ENCODE assay signal across 8 mouse cellular contexts in genomic region chr13:94306277-94306967, GRCm38 (mm10). TPM values are rescaled to one million over a fixed set of nuclear protein-coding genes. Genes with fewer than 3 reads are reported as not detected.
DNase-seq lines count a peak whose midpoint lies in the region; ATAC-seq lines count a peak whose summit lies in the region.

No protein-coding gene starts in this region.

- H3K9me3 ChIP-seq in hindbrain, embryonic 16.5 days (ENCODE audit: control insufficient read depth, low read length): no peaks in the 10 kb centered on the region
- no peaks in the 10 kb centered on the region for H3K9me3 ChIP-seq in limb, embryonic 15.5 days

- no peaks in the 10 kb centered on the region for H3K36me3 ChIP-seq in hindbrain, embryonic 16.5 days (ENCODE audit: control insufficient read depth, insufficient read depth, low read length)
- no peaks in the 10 kb centered on the region for H3K36me3 ChIP-seq in limb, embryonic 15.5 days

- peak; percentile 62; the same call in 1 of the 2 replicates for ATAC-seq in frontal cortex, adult (ENCODE audit: low TSS enrichment)
- peak; percentile 95 for ATAC-seq in hindbrain, embryonic 16.5 days
- ATAC-seq in limb, embryonic 15.5 days (ENCODE audit: insufficient number of reproducible peaks, low FRiP score, low TSS enrichment, low read depth): peak; percentile 82; the same call in 1 of the 2 replicates

- H3K4me2 ChIP-seq in hindbrain, embryonic 16.5 days (ENCODE audit: low read length): peak overlapping the region; percentile 50
- peak overlapping the region; percentile 49 for H3K4me2 ChIP-seq in limb, embryonic 15.5 days

- H3K9ac ChIP-seq in hindbrain, embryonic 16.5 days (ENCODE audit: low read depth, low read length): peak overlapping the region; percentile 33; the same call in 1 of the 2 replicates
- peak overlapping the region; percentile 39; the same call in 1 of the 2 replicates for H3K9ac ChIP-seq in limb, embryonic 15.5 days

- DNase-seq in adrenal gland, adult 2 months: peak; percentile 48
- DNase-seq in adrenal gland, adult 8-10 months: no peak
- DNase-seq in c-Kit-positive CD71-positive TER-119-negative erythroid progenitor cells, embryonic 14.5 days (ENCODE audit: low read depth): peak; percentile 63
- peak; percentile 7 for DNase-seq in naive thymus-derived CD4-positive, alpha-beta T cell, adult 2 months (ENCODE audit: low read depth)
- peak; percentile 60 for DNase-seq in thymus, postnatal 14 days

- peaks cover 7% of the 10 kb centered on the region for H3K4me1 ChIP-seq in hindbrain, embryonic 16.5 days (ENCODE audit: control insufficient read depth, insufficient read depth, low read depth, low read length)
- 0 out of 2 replicates have a peak, but pooled peaks cover 8% of the 10 kb centered on the region for H3K4me1 ChIP-seq in limb, embryonic 15.5 days

- peak overlapping the region; percentile 24 for H3K4me3 ChIP-seq in hindbrain, embryonic 16.5 days (ENCODE audit: low read length)
- H3K4me3 ChIP-seq in limb, embryonic 15.5 days: peak overlapping the region; percentile 26

- no peaks in the 10 kb centered on the region for H3K27me3 ChIP-seq in hindbrain, embryonic 16.5 days (replicated peaks; ENCODE audit: control insufficient read depth, insufficient read depth, low read length)
- H3K27me3 ChIP-seq in limb, embryonic 15.5 days: no peaks in the 10 kb centered on the region

- H3K27ac ChIP-seq in hindbrain, embryonic 16.5 days (ENCODE audit: low read depth, low read length): peak overlapping the region; percentile 56; the same call in 1 of the 2 replicates
- no peak overlapping the region for H3K27ac ChIP-seq in limb, embryonic 15.5 days

- WGBS in hindbrain, embryonic 16.5 days: 27% methylated on average over 18 of the region's 18 CpGs
- 33% methylated on average over 18 of the region's 18 CpGs for WGBS in limb, embryonic 15.5 days

RNA-seq across cellular contexts. Expression of gene Scamp1, which starts 20.8 kb away (rescaled TPM):
- total RNA-seq in adrenal gland, adult 2 months (2021): 10 to 100 TPM; 59.4 to 75.8 TPM
- polyA plus RNA-seq in adrenal gland, adult 2 months (2012; rRNA removed): 15.0 and 18.2 TPM in 2 replicates
- 10 to 100 TPM; 71.3 to 83.2 (median 75.9) TPM for total RNA-seq in adrenal gland, adult 8-10 months (2022)
- polyA plus RNA-seq in hindbrain, embryonic 16.5 days (2015; fragmentation: Nextera tagmentation; extraction: Ambion mirVana): 176 and 178 TPM in 2 replicates
- 37.0 and 39.6 TPM in 2 replicates for polyA plus RNA-seq in limb, embryonic 15.5 days (2015; fragmentation: Nextera tagmentation; extraction: Ambion mirVana)

RNA-seq across cellular contexts. Expression of gene Ap3b1, which starts 52.3 kb away (rescaled TPM):
- 10 to 100 TPM; 40.5 to 55.6 TPM for total RNA-seq in adrenal gland, adult 2 months (2021)
- 8.7 and 11.5 TPM in 2 replicates for polyA plus RNA-seq in adrenal gland, adult 2 months (2012; rRNA removed)
- total RNA-seq in adrenal gland, adult 8-10 months (2022): 10 to 100 TPM; 42.7 to 51.8 (median 48.8) TPM
- 27.9 and 28.4 TPM in 2 replicates for polyA plus RNA-seq in hindbrain, embryonic 16.5 days (2015; fragmentation: Nextera tagmentation; extraction: Ambion mirVana)
- polyA plus RNA-seq in limb, embryonic 15.5 days (2015; fragmentation: Nextera tagmentation; extraction: Ambion mirVana): 44.0 and 44.1 TPM in 2 replicates
